Mouse (Mus musculus): ENCODE results near the gene Arhgap23.

- TF ChIP-seq CTCF (IDR thresholded peaks at IDR 0.05), result no peak
- no peak for TF ChIP-seq EP300 (IDR thresholded peaks at IDR 0.05)
Observed at GRCm38 (mm10) chr11:97404761-97405190, 10.6 kb upstream of the Arhgap23 start.
